Mouse (Mus musculus): ENCODE results near the gene Ankrd55. TPM values are rescaled to one million over a fixed set of nuclear protein-coding genes. Genes with fewer than 3 reads are reported as not detected.

The Ankrd55 gene
- total and polyA plus RNA-seq, 3 experiments: not detected

DNA sequence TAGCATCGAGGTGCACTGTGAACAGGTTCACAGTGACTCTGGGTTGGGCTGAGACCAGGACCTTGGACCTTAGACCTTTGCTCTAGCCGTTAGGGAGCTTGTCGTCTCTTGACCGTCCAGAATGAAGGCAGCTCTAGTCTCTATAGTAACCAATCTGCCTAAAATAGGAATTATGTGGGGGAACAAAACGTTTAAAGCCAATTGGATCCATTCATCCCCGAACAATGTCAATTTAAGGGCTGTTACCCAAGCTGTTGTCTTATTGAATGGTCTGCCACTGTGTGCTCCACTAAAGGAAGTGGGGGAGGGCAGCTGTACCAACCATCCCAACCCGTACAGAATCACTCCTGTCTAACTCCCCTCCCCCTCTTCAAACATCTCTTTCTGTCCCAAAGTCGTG is 46.8 kb upstream of the Ankrd55 start:
- H3K4me1 ChIP-seq (ENCODE audit: control insufficient read depth in 1 of 2, insufficient read depth in 2 of 2, low read length in 2 of 2): no peaks in the 10 kb centered on the region
- no peaks in the 10 kb centered on the region for H3K36me3 ChIP-seq (ENCODE audit: control insufficient read depth in 1 of 2, insufficient read depth in 2 of 2, low read length in 2 of 2)
- H3K9me3 ChIP-seq (replicated peaks; ENCODE audit: insufficient read depth, low read length): no peaks in the 10 kb centered on the region
- no peak for DNase-seq (ENCODE audit: low read depth, low spot score)
- TF ChIP-seq ELF1 (IDR thresholded peaks at IDR 0.05; ENCODE audit: low read depth, low read length) (no peak), SIN3A (IDR thresholded peaks at IDR 0.05; ENCODE audit: low read length) (no peak), ETS1 (IDR thresholded peaks at IDR 0.05; ENCODE audit: low read depth, low read length) (no peak)
- no peaks in the 10 kb centered on the region for H3K79me2 ChIP-seq (ENCODE audit: control insufficient read depth, insufficient read depth, low read length, poor library complexity)
- no peak overlapping the region for H3K27ac ChIP-seq (ENCODE audit: control insufficient read depth, low read depth, low read length)
- peaks cover 0 to 2% of the 10 kb centered on the region in 2 experiments; a peak in 1 of 4 replicates for H3K27me3 ChIP-seq (ENCODE audit: control insufficient read depth in 1 of 2, insufficient read depth in 2 of 2, low read length in 2 of 2)
- no peak overlapping the region for H3K4me3 ChIP-seq (ENCODE audit: control insufficient read depth in 1 of 2, insufficient read depth in 1 of 2, low read depth in 2 of 2, low read length in 2 of 2)
- H3K9ac ChIP-seq (ENCODE audit: control insufficient read depth, low read depth, low read length, poor library complexity, severe bottlenecking): no peak overlapping the region

DNA sequence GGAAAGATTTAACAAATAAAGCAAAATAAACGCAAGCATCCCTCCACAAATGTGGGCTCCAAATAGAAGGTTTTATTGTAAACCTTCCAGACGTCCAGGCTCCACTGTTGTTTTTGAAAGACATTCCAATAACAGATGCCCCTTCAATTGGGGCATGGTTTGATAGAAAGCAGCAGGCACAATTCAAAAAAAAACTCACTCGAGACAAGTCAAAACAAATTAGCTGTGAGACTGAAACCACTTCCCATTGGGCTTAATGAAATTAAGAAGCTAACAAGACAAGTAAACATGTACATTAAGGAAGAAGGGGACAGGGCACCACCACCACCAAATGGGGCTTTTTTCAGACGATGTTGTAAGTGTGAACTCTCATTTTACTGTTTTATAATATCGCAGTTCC is 43.1 kb upstream of the Ankrd55 start:
- Histone ChIP-seq H3K4me3 (ENCODE audit: control insufficient read depth in 1 of 2, insufficient read depth in 1 of 2, low read depth in 2 of 2, low read length in 2 of 2) (no peak overlapping the region), H3K79me2 (ENCODE audit: control insufficient read depth, insufficient read depth, low read length, poor library complexity) (no peaks in the 10 kb centered on the region), H3K4me1 (ENCODE audit: control insufficient read depth in 1 of 2, insufficient read depth in 2 of 2, low read length in 2 of 2) (no peaks in the 10 kb centered on the region), H3K27ac (ENCODE audit: control insufficient read depth, low read depth, low read length) (no peak overlapping the region), H3K36me3 (ENCODE audit: control insufficient read depth in 1 of 2, insufficient read depth in 2 of 2, low read length in 2 of 2) (no peaks in the 10 kb centered on the region), H3K27me3 (ENCODE audit: control insufficient read depth in 1 of 2, insufficient read depth in 2 of 2, low read length in 2 of 2) (peaks cover 0 to 2% of the 10 kb centered on the region in 2 experiments; a peak in 1 of 4 replicates), H3K9ac (ENCODE audit: control insufficient read depth, low read depth, low read length, poor library complexity, severe bottlenecking) (no peak overlapping the region), H3K9me3 (replicated peaks; ENCODE audit: insufficient read depth, low read length) (no peaks in the 10 kb centered on the region)
- DNase-seq (ENCODE audit: low read depth, low spot score): no peak
- TF ChIP-seq ZKSCAN1 (IDR thresholded peaks at IDR 0.05; ENCODE audit: low read depth, low read length) (no peak), KAT2A (conservative IDR thresholded peaks at IDR 0.05; ENCODE audit: low read depth, low read length) (no peak), MAX (IDR thresholded peaks at IDR 0.05; ENCODE audit: low read length) (no peak), USF2 (IDR thresholded peaks at IDR 0.05; ENCODE audit: borderline replicate concordance in 1 of 2, insufficient read depth in 1 of 2, low read depth in 1 of 2, low read length in 2 of 2) (no peak), HCFC1 (IDR thresholded peaks at IDR 0.05; ENCODE audit: low read depth, low read length) (no peak), TBP (IDR thresholded peaks at IDR 0.05; ENCODE audit: low read depth, low read length) (no peak), CTCF (IDR thresholded peaks at IDR 0.05 in 2 of 3, conservative IDR thresholded peaks at IDR 0.05 in 1 of 3; ENCODE audit: control insufficient read depth in 1 of 3, insufficient read depth in 1 of 3, low read depth in 2 of 3, low read length in 3 of 3, poor library complexity in 1 of 3, severe bottlenecking in 1 of 3) (no peak), NELFE (IDR thresholded peaks at IDR 0.05; ENCODE audit: low read depth, low read length) (no peak)

DNA sequence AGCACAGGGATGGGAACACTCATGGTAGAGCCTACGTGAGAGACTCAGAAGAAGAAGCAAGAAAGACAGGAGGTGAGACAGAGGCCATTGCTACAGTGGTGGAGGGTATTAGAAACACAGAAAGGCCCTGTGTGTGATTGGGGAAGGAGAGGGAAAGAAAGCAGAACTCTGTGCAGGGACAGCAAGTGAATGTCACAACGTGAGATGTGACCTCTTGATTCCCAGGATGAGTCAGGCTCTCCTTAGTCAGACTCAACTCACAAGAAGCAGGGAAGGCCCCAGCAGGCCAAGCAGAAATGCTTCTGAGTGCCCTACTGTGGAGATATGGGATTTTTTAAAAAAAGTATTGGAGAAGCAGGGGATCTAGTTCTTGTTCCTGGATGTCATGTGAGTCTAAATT is 36.8 kb upstream of the Ankrd55 start:
- TF ChIP-seq BHLHE40 (IDR thresholded peaks at IDR 0.05; ENCODE audit: borderline replicate concordance, low read depth, low read length) (no peak), MEF2A (IDR thresholded peaks at IDR 0.05; ENCODE audit: extremely low read depth, insufficient replicate concordance, low read depth, low read length, poor library complexity, severe bottlenecking) (no peak), NELFE (IDR thresholded peaks at IDR 0.05; ENCODE audit: low read depth, low read length) (no peak), CHD2 (IDR thresholded peaks at IDR 0.05; ENCODE audit: low read length) (no peak), CHD1 (IDR thresholded peaks at IDR 0.05; ENCODE audit: low read depth, low read length) (no peak), ZMIZ1 (IDR thresholded peaks at IDR 0.05; ENCODE audit: low read depth, low read length) (no peak), GABPA (IDR thresholded peaks at IDR 0.05; ENCODE audit: low read depth, low read length) (no peak), USF1 (IDR thresholded peaks at IDR 0.05; ENCODE audit: low read depth, low read length) (no peak), MAX (IDR thresholded peaks at IDR 0.05; ENCODE audit: low read length) (no peak), UBTF (IDR thresholded peaks at IDR 0.05; ENCODE audit: borderline replicate concordance, insufficient read depth, low read depth, low read length) (no peak), TBP (IDR thresholded peaks at IDR 0.05; ENCODE audit: low read depth, low read length) (no peak), ZNF384 (IDR thresholded peaks at IDR 0.05; ENCODE audit: low read depth, low read length) (no peak), ELF1 (IDR thresholded peaks at IDR 0.05; ENCODE audit: low read depth, low read length) (no peak), GATA1 (IDR thresholded peaks at IDR 0.05; ENCODE audit: low read depth, low read length) (no peak)
- no peak overlapping the region for H3K9ac ChIP-seq (ENCODE audit: control insufficient read depth, low read depth, low read length, poor library complexity, severe bottlenecking)
- no peaks in the 10 kb centered on the region for H3K79me2 ChIP-seq (ENCODE audit: control insufficient read depth, insufficient read depth, low read length, poor library complexity)
- no peak overlapping the region for H3K4me3 ChIP-seq (ENCODE audit: control insufficient read depth in 1 of 2, insufficient read depth in 1 of 2, low read depth in 2 of 2, low read length in 2 of 2)
- no peaks in the 10 kb centered on the region for H3K9me3 ChIP-seq (replicated peaks; ENCODE audit: insufficient read depth, low read length)
- H3K27me3 ChIP-seq (ENCODE audit: control insufficient read depth in 1 of 2, insufficient read depth in 2 of 2, low read length in 2 of 2): no peaks in the 10 kb centered on the region; a peak in 1 of 4 replicates
- H3K4me1 ChIP-seq (ENCODE audit: control insufficient read depth in 1 of 2, insufficient read depth in 2 of 2, low read length in 2 of 2): no peaks in the 10 kb centered on the region
- no peak for DNase-seq (ENCODE audit: low read depth, low spot score)
- H3K27ac ChIP-seq (ENCODE audit: control insufficient read depth, low read depth, low read length): no peak overlapping the region
- no peaks in the 10 kb centered on the region for H3K36me3 ChIP-seq (ENCODE audit: control insufficient read depth in 1 of 2, insufficient read depth in 2 of 2, low read length in 2 of 2)
